Mouse (Mus musculus) granulocyte monocyte progenitor cell, adult 5-6 weeks (primary cell): ENCODE data around the gene Crocc2. TPM values are rescaled to one million over a fixed set of nuclear protein-coding genes. Genes with fewer than 3 reads are reported as not detected.
"Not testable (repeated sequence)": the region's sequence is repeated elsewhere in the genome, so short reads cannot be mapped to it uniquely, and the experiment has no call there.

Source experiments
- ATAC-seq: replicated peaks from 2 replicates; pipeline ENCODE4 v1.8.0; 2016; ENCODE audit warnings: mild to moderate bottlenecking, moderate TSS enrichment, inconsistent platforms; ENCODE audit not compliant: poor library complexity, severe bottlenecking
- total RNA-seq, 2 experiments: library from RNA; stranded (forward) in 1 of 2; stranded (reverse) in 1 of 2; fragments of 200-712, 200-1000 nt in 1 of 2; fragments of >200 nt in 1 of 2; fragmentation: Nextera tagmentation in 1 of 2; gene quantifications; 2 replicates each; pipeline ENCODE4 v1.2.3; 2014 to 2017

Crocc2 gene
- total RNA-seq, 2 experiments from 2014 or later: not detected

DNA sequence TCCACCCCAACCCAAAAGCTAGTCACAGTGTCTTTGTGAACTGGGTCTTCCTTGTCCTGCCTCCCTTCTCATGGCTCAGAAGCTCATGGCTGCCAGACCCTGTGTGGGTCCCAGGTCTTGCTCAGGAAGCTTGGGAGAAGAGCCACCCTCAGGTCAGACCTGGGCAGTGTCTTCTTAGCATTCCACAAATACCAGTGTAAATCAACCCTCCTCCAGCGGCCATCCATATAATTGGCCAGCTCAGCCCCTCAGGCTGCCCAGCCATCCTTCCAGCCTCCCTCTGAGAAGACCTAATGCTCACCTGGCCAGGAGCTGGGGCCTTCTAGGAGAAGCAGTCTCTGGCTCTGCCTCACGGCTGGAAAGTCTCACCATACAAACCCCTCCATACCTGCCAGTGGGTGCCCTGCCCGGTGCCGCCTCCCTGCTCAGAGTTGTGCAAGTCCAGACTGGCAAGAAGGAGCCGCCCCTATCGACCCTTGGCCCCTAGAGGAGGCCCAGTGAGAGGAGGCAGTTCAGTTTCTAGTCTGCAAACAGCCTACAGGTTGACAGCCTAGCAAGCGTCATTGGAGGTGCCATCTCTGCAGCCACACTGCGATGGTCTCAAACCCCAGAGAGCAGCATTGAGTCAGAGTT is 7.9 kb upstream of the Crocc2 start, which contains the start of gene 2310007B03Rik:
Gene 2310007B03Rik, minus strand, starts transcription at position 448 of the 633 bp plus-strand sequence.
- ATAC-seq: no peak

DNA sequence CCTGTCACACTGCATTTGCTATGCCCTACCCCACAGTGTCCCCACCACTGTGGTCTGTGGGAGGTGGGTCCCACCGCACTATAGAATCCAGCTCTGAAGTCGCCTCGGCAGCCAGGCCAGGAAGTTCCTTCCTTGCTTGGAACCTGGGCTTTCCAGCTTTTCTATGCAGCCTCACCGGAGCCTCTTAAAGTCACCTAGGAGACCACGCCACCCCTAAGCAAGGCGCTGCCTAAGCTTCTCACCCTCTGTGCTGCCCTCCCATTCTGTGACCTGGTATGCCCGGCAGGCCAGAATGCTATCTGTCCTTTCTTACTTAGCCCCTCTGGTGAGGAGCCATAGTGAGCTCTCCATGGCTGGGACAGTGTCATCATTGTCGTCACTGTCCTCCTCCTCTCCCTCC is 7.2 kb upstream of the Crocc2 start:
- ATAC-seq: no peak

DNA sequence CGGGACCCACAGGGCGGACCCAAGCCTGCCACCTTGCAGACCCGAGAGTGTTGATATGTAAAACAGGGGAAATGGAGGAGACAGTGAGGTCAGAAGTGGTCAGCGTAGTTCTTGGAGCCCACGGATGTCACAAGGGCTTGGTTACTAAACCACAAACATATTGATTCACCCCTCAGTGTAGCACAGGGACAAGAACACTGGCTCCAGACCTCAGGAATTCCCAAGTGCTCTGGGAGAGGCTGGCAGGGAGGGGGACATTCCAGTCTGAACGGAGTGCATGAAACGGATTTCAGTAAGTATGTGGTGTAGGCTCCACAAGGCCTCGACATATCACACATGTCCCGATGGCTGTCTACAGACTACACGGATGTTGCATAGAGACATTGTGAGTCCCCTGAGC is 6.6 kb upstream of the Crocc2 start:
- ATAC-seq: no peak

DNA sequence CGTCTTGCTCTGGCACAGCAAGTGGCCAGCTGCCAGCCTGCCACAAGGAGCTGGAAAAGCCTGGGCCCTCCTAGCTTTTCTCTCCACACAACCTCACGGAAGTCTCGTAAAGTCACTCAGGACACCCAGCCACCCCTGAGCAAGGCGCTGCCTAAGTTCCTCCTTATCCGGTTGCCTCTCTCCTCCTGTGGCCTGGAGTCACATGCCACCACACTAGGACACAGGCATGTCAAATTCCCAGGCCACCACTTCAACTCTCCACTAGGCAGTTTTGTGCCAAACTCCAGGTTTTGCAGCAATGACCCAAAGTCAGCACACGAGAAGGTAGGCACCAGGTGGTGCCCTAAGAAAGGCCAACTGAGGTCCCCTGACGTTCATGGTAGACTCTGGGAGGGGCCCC is 5.9 kb upstream of the Crocc2 start:
- no peak for ATAC-seq

DNA sequence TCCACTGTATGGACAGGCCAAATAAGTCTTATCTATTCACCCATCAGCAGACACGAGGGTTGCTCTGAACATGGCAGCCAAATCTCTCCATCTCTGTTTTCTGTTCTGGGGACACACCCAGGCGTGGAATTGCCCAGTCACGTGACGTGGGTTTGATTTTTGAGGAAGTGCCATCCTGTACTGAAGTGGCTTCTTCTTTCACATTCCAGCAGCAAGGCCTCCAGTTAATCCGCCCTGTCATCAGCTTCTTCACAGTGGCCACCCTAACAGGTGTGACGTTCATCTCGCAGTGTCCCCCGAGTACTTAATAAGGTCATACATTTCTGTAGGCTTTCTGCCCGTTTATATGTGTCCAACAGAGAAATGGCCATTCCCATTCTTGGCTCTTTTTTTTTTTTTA is 3.1 kb upstream of the Crocc2 start:
- ATAC-seq: peak; percentile 67

DNA sequence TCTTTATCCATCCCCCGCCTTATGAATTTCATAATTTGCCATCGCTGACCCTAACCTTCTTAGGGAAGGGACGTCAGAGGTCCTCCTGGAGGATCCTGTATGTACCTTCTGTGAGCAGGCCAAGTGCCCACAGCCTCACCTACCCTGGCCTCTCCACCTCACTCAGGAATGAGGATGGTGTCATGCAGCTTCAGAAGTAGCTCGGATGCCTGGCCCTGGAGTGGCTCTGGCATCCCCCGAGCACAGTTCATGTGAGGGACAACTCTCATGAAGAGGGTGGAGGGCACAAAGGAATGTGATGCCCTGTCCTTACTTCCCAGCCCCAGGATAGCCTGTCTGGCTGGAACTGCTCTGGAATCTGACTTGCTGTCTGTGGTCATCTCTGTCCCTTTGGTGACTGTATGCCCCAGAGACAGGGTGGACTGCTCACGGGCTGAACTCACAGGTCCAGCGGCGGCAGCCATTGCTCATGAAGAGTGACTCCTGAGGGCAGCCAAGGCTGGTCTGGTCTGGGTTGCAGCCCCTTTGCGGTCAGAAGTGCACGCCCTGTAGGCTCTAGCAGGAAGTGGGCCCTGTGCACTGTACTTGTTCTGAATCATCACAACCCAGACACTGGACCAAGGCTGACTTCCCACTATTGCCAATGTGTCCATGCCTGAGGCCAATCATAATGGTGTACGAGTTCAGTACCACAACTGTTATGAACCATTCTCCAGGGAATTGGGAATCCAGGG is 2.0 kb upstream of the Crocc2 start:
- ATAC-seq: peak; percentile 48

DNA sequence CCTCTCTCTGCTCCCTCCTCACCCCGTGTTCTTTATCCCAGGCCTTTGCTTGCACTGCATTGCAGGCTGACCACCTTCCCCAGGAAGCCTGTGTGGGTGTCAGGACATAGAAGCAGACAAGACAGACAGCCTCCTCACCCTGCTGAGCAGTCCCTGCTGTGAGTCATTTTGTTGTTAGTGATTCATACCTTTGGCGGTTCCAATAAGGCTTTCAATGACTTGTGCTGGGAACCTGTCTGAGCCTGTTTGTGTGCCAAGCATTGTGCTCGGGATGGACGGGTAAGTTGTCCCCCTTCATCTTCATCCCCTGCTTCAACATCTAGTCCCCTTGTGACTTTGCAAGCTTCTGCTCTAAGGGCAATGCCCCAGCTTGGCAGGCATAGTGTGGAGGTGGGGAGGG is 5.1 kb downstream of the Crocc2 start:
- ATAC-seq: no peak

DNA sequence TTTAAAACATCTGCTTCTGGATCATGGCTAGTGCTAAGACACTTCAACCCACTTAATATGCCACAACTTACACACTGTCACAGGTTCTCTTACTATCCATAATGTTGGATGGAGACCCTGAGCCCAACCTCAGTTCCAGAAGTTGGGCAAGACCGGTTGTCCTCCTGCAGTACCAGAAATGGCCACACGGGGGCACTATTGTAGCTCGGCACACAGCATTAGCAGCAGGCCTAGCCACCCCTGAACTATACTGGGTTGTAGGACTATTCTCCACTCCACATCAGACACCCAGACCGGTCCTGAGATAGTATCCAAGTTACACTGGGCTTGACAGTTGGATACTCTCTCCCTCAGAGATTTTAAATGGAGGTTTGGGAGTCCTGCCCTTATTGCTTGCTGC is 5.9 kb downstream of the Crocc2 start:
- peak; percentile 75 for ATAC-seq

DNA sequence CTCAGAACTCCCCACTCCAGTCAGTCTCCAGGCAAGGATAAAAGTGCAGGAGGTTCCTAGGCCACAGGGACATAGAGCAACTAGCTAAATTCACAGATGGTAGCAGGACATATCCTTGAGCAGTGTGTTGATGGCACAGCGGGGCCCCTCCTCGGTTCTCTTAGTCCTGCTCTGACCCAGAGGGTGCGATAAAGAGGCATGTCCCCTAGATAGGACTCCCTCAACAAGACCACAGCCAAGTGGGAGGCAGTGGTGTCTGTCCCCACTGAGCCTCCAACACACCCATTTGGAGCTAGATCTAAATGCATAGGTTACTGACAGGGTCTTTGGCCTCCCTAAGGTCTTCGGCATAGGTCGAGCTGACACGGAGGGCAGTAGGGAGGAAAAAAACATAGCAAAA is 7.3 kb downstream of the Crocc2 start:
- ATAC-seq: no peak

DNA sequence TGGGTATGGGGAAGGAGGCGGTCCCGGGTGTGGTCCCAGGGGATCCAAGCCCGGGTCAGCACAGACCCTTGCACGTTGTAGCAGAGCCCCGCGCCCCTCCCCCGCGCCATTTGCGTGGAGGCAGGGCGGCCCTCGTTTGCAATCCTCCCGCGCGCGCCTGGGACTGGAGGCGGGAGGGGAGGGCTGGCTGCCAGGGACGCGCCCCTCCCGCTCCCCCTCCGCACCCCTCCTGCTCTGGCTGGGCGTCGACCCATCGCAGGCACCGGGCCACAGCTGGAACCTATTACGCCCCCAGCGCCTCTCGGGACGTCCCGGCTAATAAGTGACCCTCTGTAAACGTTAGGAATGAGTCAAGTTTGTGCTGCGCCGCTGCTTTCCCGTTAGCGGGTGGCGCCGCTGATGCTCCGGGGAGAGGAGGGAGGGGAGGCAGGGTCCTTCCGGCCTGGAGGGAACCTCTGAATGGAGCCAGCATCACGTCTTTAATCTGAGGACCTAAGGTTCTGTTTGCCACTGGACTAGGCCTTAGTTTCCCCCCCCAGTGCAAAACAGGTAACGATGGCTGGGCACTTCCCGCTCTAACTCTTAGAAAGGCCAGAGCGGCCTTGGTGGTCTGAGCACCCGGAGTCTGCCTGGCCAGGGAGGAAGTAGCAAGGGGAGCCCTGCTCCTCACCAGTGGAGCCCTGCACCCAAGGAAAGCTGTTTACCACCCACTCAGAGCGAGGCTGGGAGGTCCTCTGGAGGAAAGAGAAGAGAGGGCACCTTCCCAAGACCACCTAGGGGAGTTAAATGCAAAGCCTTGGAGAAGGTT is 8.2 kb downstream of the Crocc2 start:
- ATAC-seq: peak; percentile 15; the same call in 1 of the 2 replicates

DNA sequence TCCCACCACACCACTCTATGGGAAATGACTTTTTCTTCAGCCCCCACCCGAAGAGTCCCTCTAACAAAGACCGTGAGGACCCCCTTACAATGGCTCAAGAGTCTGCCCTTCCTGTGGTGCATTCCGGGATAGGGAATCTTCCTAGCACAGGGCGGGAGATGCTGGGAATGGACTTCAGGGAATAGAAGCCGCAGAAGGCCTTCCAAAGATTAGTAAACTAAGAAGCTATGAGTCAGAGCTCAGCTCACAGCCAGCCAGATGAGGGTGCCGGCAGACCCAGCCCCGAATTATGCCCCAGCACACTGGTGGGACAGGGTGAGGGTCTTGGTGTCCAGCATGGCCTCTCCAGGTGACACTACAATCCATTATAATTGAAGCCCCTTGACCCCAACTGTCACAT is 13.8 kb downstream of the Crocc2 start:
- no peak for ATAC-seq

DNA sequence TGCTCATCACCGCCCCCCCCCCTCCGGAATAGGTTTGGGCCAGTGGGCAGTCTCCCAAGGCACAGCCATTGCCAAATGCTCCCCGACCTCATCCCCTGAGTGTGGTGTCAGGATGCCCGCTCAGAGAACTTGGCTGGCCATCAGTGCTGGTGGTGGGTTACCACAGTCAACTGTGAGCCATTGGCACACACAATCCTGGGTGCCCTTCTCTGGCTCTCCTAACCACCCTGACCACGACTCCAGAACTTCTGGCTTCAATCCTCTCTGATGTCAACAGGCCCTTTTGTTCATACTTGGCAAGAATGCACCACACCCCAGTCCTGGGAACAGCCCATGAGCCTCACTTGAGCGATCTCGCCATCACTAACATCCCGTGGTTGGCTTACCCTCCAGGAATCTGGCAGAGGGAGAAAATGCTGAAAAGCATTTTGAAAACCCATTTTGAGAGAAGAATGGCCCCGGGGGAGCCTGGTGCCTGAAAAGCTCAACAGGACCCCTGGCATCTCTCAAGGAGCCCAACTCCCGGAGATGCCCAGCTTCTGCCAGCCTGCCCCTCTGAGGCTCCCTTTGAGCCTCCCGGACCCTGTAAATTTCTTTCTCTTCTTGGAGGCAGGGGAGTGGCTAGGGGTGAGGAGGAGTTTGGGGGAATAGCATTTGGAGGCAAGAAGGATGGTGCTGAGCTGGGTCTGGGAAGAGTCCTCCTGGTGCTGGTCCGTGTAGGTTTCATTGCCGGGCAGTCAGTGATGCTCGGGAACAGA is 15.7 kb downstream of the Crocc2 start:
- ATAC-seq: no peak

DNA sequence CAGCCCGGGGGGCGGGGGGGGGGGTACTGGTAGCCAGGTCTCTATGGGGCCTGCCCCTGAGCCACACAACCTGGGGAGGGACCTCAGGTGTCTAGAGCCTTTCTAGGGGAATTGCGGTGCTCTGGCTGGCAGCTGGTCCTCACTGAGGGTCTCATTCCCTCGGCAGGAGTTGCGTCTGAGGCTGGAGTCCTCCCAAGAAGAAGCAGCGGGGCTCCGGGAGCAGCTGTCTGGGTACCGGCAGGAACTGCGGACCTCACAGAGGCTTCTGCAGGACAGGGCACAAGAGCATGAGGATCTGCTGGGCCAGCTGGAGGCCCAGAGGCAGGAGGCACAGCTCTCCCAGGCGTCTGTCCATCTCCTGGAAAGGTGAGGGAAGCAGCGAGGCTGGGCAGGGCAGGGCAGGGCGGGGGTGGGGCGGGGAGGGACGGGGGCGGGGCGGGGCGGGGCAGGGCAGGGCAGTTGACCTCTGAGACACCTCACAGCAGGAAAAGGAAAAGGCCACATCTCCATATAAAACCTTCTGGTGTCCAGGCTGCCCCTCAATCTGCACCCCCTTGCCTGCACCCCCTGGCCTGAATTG is 22.3 kb downstream of the Crocc2 start:
- no peak for ATAC-seq

DNA sequence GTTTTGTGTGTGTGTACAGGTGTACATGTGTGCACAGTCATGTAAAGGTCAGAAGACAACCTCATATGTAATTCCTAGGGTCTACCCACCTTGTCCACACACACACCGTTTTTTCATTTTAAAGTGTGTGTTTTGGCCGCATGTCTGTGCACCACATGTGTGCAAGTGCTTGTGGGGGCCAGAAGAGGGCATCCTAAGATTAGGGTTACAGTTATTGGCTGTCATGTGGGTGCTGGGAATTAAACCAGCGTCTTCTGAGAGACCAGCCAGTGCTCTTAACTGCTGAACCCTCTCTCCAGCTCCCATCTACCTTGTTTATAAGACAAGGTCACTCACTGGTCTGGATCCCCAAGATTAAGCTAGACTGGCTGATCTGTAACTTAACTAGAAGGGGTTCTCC is 26.4 kb downstream of the Crocc2 start:
- no peak for ATAC-seq

DNA sequence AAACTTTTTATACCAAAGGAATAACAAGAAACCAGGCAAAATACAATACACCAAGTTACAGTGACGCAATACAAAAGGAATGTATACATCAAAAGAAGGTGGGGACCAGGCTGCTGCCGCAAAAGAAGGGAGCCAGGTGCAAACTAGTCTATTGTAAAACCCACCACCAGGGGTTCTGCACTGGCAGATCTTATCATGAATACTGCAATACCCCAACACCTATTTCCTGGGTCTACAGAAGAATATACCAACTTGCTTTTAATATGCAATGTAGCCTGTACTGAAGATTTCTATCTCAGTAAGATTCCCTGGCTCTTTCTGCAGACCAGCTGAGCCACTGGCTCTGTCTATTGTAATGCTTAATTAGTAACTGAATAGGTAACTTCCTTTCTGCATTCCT is 28.9 kb downstream of the Crocc2 start:
- ATAC-seq: not testable (repeated sequence)

DNA sequence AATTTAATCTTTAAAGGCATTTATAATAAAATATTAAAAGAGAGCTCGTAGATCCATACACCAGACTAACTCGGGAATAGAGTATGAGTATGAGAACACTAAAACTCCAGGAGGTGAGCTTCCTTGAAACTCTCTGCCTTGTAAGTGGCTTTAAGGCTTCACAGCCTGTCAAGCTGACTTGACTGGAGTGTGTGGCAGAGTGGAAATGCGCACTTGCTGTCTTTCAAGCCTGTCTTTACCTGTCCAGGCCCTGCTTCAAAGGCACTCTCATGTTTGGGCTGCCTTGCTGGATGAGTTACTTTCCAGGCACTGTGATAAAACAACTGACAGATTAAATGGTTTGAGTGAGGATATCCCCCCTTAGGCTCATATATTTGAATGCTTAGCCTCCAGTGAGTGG is 29.4 kb downstream of the Crocc2 start:
- no peak for ATAC-seq

DNA sequence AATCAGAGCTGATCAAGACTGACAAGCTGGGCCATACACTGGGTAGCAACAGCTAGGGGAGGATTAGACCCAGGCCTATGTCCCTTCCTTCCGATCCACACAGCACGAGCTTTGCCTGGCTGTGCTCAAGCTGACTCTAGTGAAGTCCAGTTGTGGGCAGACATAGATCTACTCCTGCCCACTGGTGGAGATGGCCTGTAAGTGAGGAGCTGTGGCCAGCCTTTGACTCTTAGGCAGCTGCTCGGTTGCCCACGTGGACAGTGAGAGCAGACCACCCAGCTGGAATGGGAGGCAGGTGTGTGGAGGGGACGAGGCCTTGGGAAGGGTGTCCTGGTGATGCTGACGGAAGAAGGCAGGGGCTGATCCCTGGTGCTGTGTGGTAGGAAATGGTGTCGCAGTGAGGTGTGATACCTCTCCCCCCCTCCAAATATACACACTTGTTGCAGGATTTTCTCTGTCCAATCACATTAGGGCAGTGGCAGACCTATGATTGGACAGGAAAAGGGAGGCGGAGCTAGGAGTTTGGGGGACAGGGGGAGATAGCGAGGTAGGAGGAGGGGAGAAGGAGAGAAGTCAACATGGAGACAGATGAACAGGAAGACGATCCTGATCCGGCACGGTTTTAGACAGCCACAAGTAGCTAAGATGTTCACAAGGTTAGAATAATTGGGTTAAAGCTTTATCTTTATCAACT is 37.9 kb downstream of the Crocc2 start:
- no peak for ATAC-seq

DNA sequence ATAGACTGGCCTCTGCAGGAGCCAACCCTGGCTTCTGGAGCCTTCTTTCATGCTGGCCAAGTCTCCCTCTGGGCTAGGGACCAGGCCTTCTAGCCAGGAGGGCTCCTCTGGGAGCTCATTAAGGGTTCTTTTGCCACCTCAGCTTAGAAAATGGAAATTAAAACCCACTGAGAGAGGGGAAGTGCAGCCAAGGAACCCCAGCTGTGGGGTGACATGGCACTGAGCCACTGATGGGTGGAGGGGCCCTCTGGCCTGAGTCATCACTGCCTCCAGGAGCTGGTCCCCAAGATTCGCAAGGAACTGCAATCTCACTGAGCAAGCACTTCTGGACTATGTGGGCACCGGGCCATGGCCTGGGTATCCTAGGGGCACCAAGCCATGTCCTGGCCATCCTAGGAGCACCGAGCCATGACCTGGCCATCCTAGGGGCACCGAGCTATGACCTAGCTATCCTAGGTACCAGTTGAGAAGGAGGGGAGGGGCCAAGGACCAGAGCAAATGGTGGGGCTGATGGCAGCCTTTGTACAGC is 39.1 kb downstream of the Crocc2 start:
- no peak for ATAC-seq

DNA sequence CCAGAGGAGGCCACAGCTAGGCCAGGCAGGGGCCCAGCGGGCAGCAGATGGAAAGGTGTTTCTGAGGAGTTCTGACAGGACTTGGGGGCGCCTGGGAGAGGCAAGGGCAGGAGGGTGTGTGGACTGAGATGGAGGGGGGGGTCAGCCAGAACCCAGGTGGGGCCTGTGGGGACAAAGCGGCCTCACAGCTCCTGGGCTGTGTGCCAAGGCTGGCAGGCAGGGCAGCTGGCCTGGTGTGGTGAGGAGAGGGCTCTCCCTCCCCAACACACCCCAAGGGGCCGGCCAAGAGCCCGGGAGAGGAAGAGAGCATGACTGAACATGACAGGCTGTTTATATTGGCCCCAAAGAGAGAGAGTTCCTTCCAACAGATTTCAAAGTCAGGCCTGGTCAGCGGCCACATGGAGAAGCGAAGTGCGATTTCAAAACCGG is 41.7 kb downstream of the Crocc2 start:
- ATAC-seq: no peak
